Mouse (Mus musculus) heart, adult 2 months (tissue): ENCODE results near the gene Zc2hc1c.

ENCODE experiments used
- CTCF ChIP-seq: fragments of 200-600 bp; IDR thresholded peaks from 2 replicates; pipeline ENCODE4 v1.8.1; 2022; ENCODE audit warnings: antibody characterized with exemption, mild to moderate bottlenecking, moderate library complexity
- EP300 ChIP-seq: fragments of 200-500 bp; IDR thresholded peaks from 2 replicates; pipeline ENCODE4 v1.6.1; 2011; ENCODE audit warnings: low read depth, low read length, control low read depth; ENCODE audit not compliant: insufficient read depth
- POLR2A ChIP-seq: fragments of 200-500 bp; IDR thresholded peaks from 2 replicates; pipeline ENCODE4 v1.6.1; 2011; ENCODE audit warnings: mild to moderate bottlenecking, low read depth, low read length, control low read depth; ENCODE audit not compliant: insufficient read depth

GRCm38 (mm10) chr12:85270319-85270718, 18.1 kb upstream of the Zc2hc1c start, which contains the start of gene Mlh3:
- TF ChIP-seq CTCF (peak; percentile 72), POLR2A (peak; percentile 69), EP300 (no peak)
